Mouse (Mus musculus): ENCODE measurements around the gene Prepl. TPM values are rescaled to one million over a fixed set of nuclear protein-coding genes. Genes with fewer than 3 reads are reported as not detected.

Gene Prepl
- polyA plus RNA-seq, 1 experiment from 2014 or later = 23.8 TPM

DNA sequence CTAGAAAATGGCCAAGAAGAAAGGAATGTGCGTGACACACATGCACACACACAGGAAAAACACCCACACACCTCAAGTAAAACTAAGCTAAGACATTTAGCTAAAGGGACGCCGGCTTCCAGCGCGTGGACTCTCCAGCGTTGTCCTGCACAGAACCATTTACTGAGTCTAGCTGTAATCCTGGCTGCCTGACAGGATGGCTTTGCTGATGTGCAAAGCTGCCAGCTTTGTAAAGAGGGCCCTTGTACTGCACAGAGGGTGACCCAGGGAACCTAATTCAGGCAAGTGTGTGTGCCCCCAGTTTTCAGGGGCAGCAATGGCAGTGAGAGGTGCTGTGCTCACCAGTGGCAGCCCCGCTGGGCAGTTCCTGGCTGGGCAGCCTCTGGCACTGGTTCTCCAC is 22.7 kb downstream of the Prepl start:
- Histone ChIP-seq H3K27me3 (no peaks in the 10 kb centered on the region), H3K4me3 (no peak overlapping the region), H3K9me3 (no peaks in the 10 kb centered on the region), H3K4me1 (no peaks in the 10 kb centered on the region), H3K4me2 (no peak overlapping the region), H3K27ac (no peak overlapping the region), H3K9ac (no peak overlapping the region), H3K36me3 (peaks cover 30% of the 10 kb centered on the region)
- WGBS = 93% methylated on average over 7 of the region's 7 CpGs
- no peak for ATAC-seq (ENCODE audit: borderline replicate concordance, extremely low read depth, low FRiP score, low TSS enrichment)

DNA sequence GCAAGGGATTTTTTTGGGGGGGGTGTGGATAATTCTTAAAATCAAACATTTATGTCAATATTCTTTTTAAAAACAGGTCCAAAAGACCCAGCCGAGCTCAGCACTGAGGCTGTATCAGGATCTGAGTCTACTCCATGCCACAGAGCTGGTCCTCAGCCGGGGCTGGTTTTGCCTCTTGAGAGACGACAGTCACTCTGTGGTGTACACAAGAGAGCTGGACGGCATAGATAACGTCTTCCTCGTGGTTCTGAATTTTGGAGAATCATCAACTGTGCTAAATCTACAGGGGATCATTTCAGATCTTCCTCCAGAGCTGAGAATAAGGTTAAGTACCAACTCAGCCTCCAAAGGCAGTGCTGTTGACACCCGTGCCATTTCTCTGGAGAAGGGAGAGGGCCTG is 26.5 kb downstream of the Prepl start:
- peaks cover 13% of the 10 kb centered on the region for H3K36me3 ChIP-seq
- no peak overlapping the region for H3K27ac ChIP-seq
- H3K4me1 ChIP-seq = no peaks in the 10 kb centered on the region
- H3K4me3 ChIP-seq = no peak overlapping the region
- H3K4me2 ChIP-seq = no peak overlapping the region
- no peak overlapping the region for H3K9ac ChIP-seq
- 82% methylated on average over 7 of the region's 7 CpGs for WGBS
- H3K9me3 ChIP-seq = no peaks in the 10 kb centered on the region
- H3K27me3 ChIP-seq = no peaks in the 10 kb centered on the region
- ATAC-seq (ENCODE audit: borderline replicate concordance, extremely low read depth, low FRiP score, low TSS enrichment) = no peak

DNA sequence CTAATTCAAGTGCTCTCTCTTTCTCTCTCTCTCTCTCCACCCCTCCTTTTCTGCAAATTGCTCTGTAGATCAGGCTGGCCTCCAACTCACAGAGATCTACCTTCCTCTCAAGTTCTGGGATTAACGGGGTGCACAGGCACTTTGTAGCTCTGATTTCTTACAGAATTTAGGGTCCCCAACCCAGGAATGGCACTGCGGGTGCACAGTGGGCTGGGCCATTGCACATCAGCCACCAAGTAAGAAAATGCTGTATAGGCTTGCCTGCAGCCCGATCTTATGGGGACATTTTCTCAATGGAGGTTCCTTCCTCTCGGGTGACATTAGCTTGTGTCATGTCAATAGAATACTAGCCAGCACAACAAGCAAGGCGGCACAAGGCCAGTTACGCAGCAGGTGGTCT is 30.9 kb downstream of the Prepl start:
- no peak for ATAC-seq (ENCODE audit: borderline replicate concordance, extremely low read depth, low FRiP score, low TSS enrichment)
- H3K27ac ChIP-seq = no peak overlapping the region
- WGBS = 92% methylated on average over 6 of the region's 6 CpGs
- H3K36me3 ChIP-seq = peaks cover 3% of the 10 kb centered on the region; the same call in 1 of the 2 replicates
- no peak overlapping the region for H3K4me2 ChIP-seq
- no peak overlapping the region for H3K9ac ChIP-seq
- no peaks in the 10 kb centered on the region for H3K9me3 ChIP-seq
- H3K4me3 ChIP-seq = no peak overlapping the region
- no peaks in the 10 kb centered on the region for H3K4me1 ChIP-seq
- no peaks in the 10 kb centered on the region for H3K27me3 ChIP-seq

DNA sequence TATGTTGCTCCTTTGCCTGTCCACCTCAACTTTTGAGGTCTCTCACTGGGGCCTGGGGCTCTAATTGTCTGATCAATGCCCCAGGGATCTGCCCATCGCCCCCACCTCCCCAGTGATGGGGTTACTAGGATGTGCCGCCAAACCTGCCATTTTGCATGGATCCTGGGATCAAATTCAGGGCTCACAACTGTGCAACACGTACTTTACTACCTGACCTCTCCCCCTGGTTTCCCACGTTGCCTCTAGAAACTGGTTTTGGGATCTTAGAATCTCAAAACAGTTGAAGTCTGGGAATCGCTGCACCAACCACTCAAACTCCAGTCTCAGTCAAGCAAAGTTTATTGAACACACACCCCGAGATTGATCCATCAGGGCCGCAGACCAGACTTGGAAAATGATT is 31.8 kb downstream of the Prepl start:
- H3K4me1 ChIP-seq = no peaks in the 10 kb centered on the region
- 85% methylated on average over 7 of the region's 7 CpGs for WGBS
- no peak for ATAC-seq (ENCODE audit: borderline replicate concordance, extremely low read depth, low FRiP score, low TSS enrichment)
- no peak overlapping the region for H3K4me2 ChIP-seq
- no peak overlapping the region for H3K4me3 ChIP-seq
- H3K36me3 ChIP-seq = no peaks in the 10 kb centered on the region
- H3K9me3 ChIP-seq = no peaks in the 10 kb centered on the region
- no peak overlapping the region for H3K27ac ChIP-seq
- no peaks in the 10 kb centered on the region for H3K27me3 ChIP-seq
- no peak overlapping the region for H3K9ac ChIP-seq

DNA sequence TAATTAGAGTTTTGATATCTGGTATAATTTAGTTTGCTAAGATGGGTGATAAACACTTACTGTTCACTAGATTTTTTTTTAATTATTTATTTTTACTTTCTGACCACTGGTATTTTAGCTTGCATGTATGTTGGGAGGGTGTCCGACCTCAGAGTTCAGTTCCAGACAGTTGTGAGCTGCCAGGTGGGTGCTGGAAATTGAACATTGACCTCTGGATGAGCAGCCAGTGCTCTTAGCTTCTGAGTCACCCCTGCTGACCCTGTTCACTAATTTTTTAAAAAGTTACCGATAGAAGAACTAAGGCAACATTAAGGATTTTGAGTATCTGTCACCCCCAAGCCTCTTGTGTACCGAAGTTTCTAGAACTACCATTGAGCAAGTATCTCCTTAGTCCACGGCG is 41.7 kb downstream of the Prepl start:
- Histone ChIP-seq H3K36me3 (no peaks in the 10 kb centered on the region), H3K4me2 (no peak overlapping the region), H3K9me3 (no peaks in the 10 kb centered on the region), H3K4me1 (no peaks in the 10 kb centered on the region), H3K27ac (no peak overlapping the region), H3K27me3 (no peaks in the 10 kb centered on the region), H3K9ac (no peak overlapping the region), H3K4me3 (no peak overlapping the region)
- ATAC-seq (ENCODE audit: borderline replicate concordance, extremely low read depth, low FRiP score, low TSS enrichment) = no peak
- 90% methylated on average over 5 of the region's 5 CpGs for WGBS

DNA sequence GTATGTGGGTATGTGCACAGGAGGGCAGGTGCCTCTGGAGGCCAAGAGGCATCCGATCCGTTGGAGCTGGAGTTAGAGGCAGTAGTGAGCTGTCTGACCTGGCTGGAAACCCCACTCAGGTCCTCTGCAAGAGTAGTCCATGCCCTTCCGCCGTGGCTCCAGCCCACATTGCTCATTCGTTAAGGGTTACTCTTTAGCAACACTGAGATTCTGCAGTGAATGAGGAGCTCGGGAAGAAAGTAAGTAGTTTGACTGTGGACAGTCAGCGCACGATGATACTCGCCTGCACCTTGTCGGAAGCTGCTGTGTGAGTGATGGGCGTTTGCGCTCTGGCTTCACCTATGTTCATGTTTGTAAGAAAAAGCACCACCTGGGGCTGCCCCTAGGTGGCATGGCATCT is 44.9 kb downstream of the Prepl start:
- no peak overlapping the region for H3K4me2 ChIP-seq
- ATAC-seq (ENCODE audit: borderline replicate concordance, extremely low read depth, low FRiP score, low TSS enrichment) = no peak
- H3K4me3 ChIP-seq = no peak overlapping the region
- no peak overlapping the region for H3K9ac ChIP-seq
- no peak overlapping the region for H3K27ac ChIP-seq
- H3K27me3 ChIP-seq = no peaks in the 10 kb centered on the region
- H3K9me3 ChIP-seq = no peaks in the 10 kb centered on the region
- H3K4me1 ChIP-seq = no peaks in the 10 kb centered on the region
- H3K36me3 ChIP-seq = no peaks in the 10 kb centered on the region
- WGBS = 76% methylated on average over 12 of the region's 12 CpGs

DNA sequence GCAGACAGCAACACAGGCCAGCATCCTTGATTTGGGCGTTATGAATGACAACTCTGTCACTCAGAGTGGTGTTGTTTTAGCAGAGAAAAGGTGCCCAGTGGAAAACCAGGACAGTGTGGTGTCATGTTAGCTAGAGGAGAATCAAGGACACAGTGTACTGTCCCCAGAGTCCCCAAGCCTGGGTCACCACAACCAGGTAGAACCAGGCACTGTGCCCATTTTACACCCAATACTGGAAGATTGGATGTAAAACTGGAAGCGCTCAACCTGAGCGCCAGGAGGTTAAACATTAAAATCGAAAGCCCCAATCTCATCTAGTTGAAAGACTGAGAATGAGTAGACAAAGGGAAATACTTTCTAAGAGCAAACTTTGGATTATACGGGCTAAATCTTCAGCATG is 45.6 kb downstream of the Prepl start:
- ATAC-seq (ENCODE audit: borderline replicate concordance, extremely low read depth, low FRiP score, low TSS enrichment) = no peak
- Histone ChIP-seq H3K9ac (no peak overlapping the region), H3K4me3 (no peak overlapping the region), H3K4me2 (no peak overlapping the region), H3K4me1 (no peaks in the 10 kb centered on the region), H3K27me3 (no peaks in the 10 kb centered on the region), H3K9me3 (no peaks in the 10 kb centered on the region), H3K36me3 (no peaks in the 10 kb centered on the region), H3K27ac (no peak overlapping the region)
- WGBS = 85% methylated on average over 5 of the region's 5 CpGs

DNA sequence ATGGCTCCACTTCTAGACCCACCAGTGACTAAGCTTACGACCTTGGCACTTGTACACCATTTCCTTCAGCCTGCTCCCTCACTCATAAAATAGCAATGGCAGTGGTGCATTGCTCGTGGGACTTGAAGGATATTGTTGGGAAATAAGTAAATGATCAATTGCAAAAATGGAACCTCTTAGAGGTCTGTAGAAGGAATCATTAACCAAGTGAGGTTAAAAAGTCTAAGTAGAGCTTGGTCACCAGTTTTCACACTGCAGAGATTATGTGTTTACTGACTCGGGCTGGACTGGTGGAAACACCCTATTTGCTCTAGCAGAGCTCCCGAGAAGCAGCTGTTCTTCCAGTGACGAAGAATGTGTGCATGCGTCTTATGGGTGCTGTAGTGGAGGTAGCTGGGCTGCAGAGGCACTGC is 46.6 kb downstream of the Prepl start:
- no peak overlapping the region for H3K27ac ChIP-seq
- no peak overlapping the region for H3K9ac ChIP-seq
- no peak overlapping the region for H3K4me3 ChIP-seq
- H3K4me2 ChIP-seq = no peak overlapping the region
- H3K36me3 ChIP-seq = no peaks in the 10 kb centered on the region
- H3K9me3 ChIP-seq = no peaks in the 10 kb centered on the region
- H3K27me3 ChIP-seq = no peaks in the 10 kb centered on the region
- H3K4me1 ChIP-seq = no peaks in the 10 kb centered on the region
- 71% methylated on average over 6 of the region's 6 CpGs for WGBS
- ATAC-seq (ENCODE audit: borderline replicate concordance, extremely low read depth, low FRiP score, low TSS enrichment) = no peak

DNA sequence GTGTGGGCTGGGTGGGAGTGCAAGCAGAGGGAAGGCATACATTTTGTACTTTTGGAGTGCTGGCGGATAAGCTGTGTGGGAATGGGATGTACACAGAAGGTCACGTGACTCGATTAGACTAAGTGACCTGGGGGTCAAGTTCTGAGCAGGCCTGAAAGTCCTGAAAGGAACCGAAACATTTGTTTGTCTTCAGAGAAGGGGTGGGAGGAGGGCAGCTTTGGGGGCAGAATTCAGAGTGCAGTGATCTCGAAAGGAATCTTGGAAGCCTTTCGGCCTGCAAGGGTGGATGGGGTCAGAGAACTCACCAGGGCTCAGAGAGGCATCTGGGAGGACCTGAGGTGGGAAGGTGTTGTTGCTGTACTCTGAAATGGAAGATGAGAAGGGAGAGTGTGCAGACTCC is 47.6 kb downstream of the Prepl start:
- no peaks in the 10 kb centered on the region for H3K27me3 ChIP-seq
- H3K9me3 ChIP-seq = no peaks in the 10 kb centered on the region
- H3K4me1 ChIP-seq = no peaks in the 10 kb centered on the region
- no peak for ATAC-seq (ENCODE audit: borderline replicate concordance, extremely low read depth, low FRiP score, low TSS enrichment)
- H3K36me3 ChIP-seq = no peaks in the 10 kb centered on the region
- H3K4me2 ChIP-seq = no peak overlapping the region
- no peak overlapping the region for H3K4me3 ChIP-seq
- no peak overlapping the region for H3K9ac ChIP-seq
- 34% methylated on average over 6 of the region's 6 CpGs for WGBS
- no peak overlapping the region for H3K27ac ChIP-seq

DNA sequence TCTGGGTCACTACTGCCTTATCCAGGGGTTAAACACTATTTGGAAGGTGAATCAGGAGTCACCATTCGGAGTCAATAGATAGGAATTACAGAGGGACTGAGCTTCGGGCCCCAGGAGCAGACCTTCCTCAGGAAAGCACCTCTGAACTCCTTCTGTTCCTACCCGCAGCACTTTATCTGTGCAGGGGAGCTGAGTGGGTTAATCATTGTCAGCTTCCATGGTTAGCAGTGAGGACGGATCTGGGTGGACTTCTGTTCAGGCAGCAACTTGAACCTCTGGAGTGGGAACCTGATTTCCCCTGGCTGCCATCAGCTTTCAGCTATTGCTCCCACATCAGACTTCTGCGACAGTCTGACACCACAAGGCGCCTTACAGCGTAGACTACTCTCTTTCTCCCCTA is 49.1 kb downstream of the Prepl start:
- 44% methylated on average over 7 of the region's 7 CpGs for WGBS
- Histone ChIP-seq H3K4me2 (no peak overlapping the region), H3K4me3 (no peak overlapping the region), H3K27ac (no peak overlapping the region), H3K27me3 (no peaks in the 10 kb centered on the region), H3K4me1 (no peaks in the 10 kb centered on the region), H3K9me3 (no peaks in the 10 kb centered on the region), H3K9ac (no peak overlapping the region), H3K36me3 (no peaks in the 10 kb centered on the region)
- 0 out of 2 replicates have a peak, but pooled peaks have one; percentile 23 for ATAC-seq (ENCODE audit: borderline replicate concordance, extremely low read depth, low FRiP score, low TSS enrichment)

DNA sequence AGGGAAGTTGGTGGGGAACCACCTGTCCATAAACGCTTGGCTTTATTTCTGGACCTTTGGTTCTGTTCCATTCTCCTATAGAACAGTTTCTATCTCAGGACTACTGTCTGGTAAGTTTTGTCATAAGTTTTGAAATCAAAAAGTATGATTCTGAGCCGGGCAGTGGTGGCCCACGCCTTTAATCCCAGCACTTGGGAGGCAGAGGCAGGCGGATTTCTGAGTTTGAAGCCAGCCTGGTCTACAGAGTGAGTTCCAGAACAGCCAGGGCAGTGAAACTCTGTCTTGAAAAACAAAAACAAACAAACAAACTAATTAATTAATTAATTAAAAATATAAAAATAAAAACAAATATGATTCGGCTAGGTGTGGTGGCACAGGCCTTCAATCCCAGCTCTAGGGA is 51.3 kb downstream of the Prepl start:
- Histone ChIP-seq H3K27me3 (no peaks in the 10 kb centered on the region), H3K9ac (no peak overlapping the region), H3K36me3 (no peaks in the 10 kb centered on the region), H3K4me2 (no peak overlapping the region), H3K4me1 (peaks cover 5% of the 10 kb centered on the region; the same call in 1 of the 2 replicates), H3K4me3 (no peak overlapping the region), H3K9me3 (no peaks in the 10 kb centered on the region), H3K27ac (no peak overlapping the region)
- no peak for ATAC-seq (ENCODE audit: borderline replicate concordance, extremely low read depth, low FRiP score, low TSS enrichment)
- WGBS = 91% methylated on average over 5 of the region's 5 CpGs

DNA sequence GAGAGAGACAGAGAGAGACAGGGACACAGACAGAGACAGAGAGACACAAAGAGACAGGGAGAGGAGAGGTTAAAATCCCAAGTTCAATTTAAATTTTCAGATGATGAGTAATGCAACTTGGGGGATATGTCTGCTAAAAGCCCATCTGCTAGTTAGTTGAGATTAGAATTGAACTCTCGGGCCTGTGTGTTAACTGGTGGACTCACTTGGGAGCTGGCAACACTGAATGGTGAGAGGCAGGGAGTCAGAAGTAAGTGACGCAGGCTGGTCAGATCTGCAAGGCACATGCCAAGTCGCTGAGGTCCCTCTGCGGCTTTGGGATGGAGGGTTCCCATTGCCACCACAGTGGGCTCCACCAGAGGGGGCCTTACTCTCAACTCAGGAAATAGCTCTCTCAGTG is 51.7 kb downstream of the Prepl start:
- Histone ChIP-seq H3K27ac (no peak overlapping the region), H3K4me1 (peaks cover 5% of the 10 kb centered on the region; the same call in 1 of the 2 replicates), H3K9me3 (no peaks in the 10 kb centered on the region), H3K27me3 (no peaks in the 10 kb centered on the region), H3K4me3 (no peak overlapping the region), H3K9ac (no peak overlapping the region), H3K4me2 (no peak overlapping the region), H3K36me3 (no peaks in the 10 kb centered on the region)
- no peak for ATAC-seq (ENCODE audit: borderline replicate concordance, extremely low read depth, low FRiP score, low TSS enrichment)
- WGBS = 79% methylated on average over 4 of the region's 4 CpGs

DNA sequence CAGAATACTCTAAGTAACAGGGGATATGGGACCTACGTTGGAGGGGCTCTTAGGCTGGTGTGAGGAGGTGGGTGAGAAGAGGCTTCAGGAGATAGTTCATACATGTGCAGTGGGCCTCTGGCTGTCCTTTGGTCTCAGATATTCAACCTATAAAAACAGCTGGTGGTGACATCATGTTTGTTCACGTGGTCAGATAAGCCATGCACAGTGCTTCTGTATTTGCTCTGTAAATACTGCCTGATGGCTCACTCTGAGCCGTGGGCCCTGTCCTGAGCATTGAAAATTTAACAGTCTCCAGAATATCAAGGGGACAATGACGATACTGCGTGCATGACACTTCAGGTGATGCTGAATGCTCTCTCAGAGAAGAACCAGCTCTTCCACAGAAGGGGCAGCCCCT is 52.2 kb downstream of the Prepl start:
- 56% methylated on average over 5 of the region's 5 CpGs for WGBS
- no peak for ATAC-seq (ENCODE audit: borderline replicate concordance, extremely low read depth, low FRiP score, low TSS enrichment)
- H3K9me3 ChIP-seq = no peaks in the 10 kb centered on the region
- peaks cover 5% of the 10 kb centered on the region; the same call in 1 of the 2 replicates for H3K4me1 ChIP-seq
- H3K27ac ChIP-seq = no peak overlapping the region
- H3K36me3 ChIP-seq = no peaks in the 10 kb centered on the region
- H3K27me3 ChIP-seq = no peaks in the 10 kb centered on the region
- H3K9ac ChIP-seq = no peak overlapping the region
- H3K4me2 ChIP-seq = no peak overlapping the region
- H3K4me3 ChIP-seq = no peak overlapping the region
